ENCODE assay signal across 28 mouse cellular contexts in genomic region chr17:70513736-70514135, GRCm38 (mm10).
"Had no signal": no experiment of that assay in that cellular context is flagged by ENCODE, and none has a peak within 500 bp of the region (broad histone marks: within the 10 kb centered on the region; RNA-seq: fewer than 3 reads in every experiment).

No protein-coding gene starts in this region.

- DNase-seq: cerebellum, adult 2 months; cerebellum, adult 8-10 months; cerebellum, adult 9-10 months; cerebellum, adult 9-11 months; cerebellum, postnatal 10 days; cerebellum, postnatal 14 days; cerebellum, postnatal 25 days; cerebellum, postnatal 36 days; embryo, embryonic 11 days; forebrain, postnatal 0 days; gastrocnemius, adult 2 months; gastrocnemius, postnatal 10 days; gastrocnemius, postnatal 14 days; gastrocnemius, postnatal 25 days; gastrocnemius, postnatal 36 days; heart, adult 18-20 months; heart, adult 2 months had no signal

- H3K4me1 ChIP-seq: embryonic facial prominence, embryonic 10.5 days; embryonic facial prominence, embryonic 12.5 days; embryonic facial prominence, embryonic 13.5 days; embryonic facial prominence, embryonic 15.5 days; forebrain, embryonic 10.5 days; forebrain, embryonic 12.5 days; forebrain, embryonic 13.5 days; forebrain, embryonic 15.5 days had no signal

- H3K4me2 ChIP-seq: embryonic facial prominence, embryonic 12.5 days; embryonic facial prominence, embryonic 13.5 days; embryonic facial prominence, embryonic 15.5 days; forebrain, embryonic 12.5 days; forebrain, embryonic 13.5 days; forebrain, embryonic 15.5 days had no signal

- H3K27me3 ChIP-seq: embryonic facial prominence, embryonic 12.5 days; embryonic facial prominence, embryonic 13.5 days; embryonic facial prominence, embryonic 15.5 days; forebrain, embryonic 12.5 days; forebrain, embryonic 13.5 days; forebrain, embryonic 15.5 days had no signal

- H3K9me3 ChIP-seq: embryonic facial prominence, embryonic 10.5 days; embryonic facial prominence, embryonic 12.5 days; embryonic facial prominence, embryonic 13.5 days; embryonic facial prominence, embryonic 15.5 days; forebrain, embryonic 13.5 days; forebrain, embryonic 15.5 days had no signal

- H3K4me3 ChIP-seq: embryonic facial prominence, embryonic 10.5 days; embryonic facial prominence, embryonic 12.5 days; embryonic facial prominence, embryonic 13.5 days; embryonic facial prominence, embryonic 15.5 days; erythroblast, embryonic 14.5 days; forebrain, embryonic 10.5 days; forebrain, embryonic 12.5 days; forebrain, embryonic 13.5 days; forebrain, embryonic 15.5 days; gastrocnemius, adult 2 months; heart, adult 2 months had no signal

- H3K27ac ChIP-seq: embryonic facial prominence, embryonic 10.5 days; embryonic facial prominence, embryonic 12.5 days; embryonic facial prominence, embryonic 13.5 days; embryonic facial prominence, embryonic 15.5 days; forebrain, embryonic 10.5 days; forebrain, embryonic 12.5 days; forebrain, embryonic 13.5 days; forebrain, embryonic 15.5 days; gastrocnemius, adult 2 months; heart, adult 2 months had no signal

- H3K36me3 ChIP-seq: embryonic facial prominence, embryonic 10.5 days; embryonic facial prominence, embryonic 12.5 days; embryonic facial prominence, embryonic 13.5 days; embryonic facial prominence, embryonic 15.5 days; forebrain, embryonic 10.5 days; forebrain, embryonic 12.5 days; forebrain, embryonic 15.5 days had no signal

- ATAC-seq: forebrain, embryonic 13.5 days; forebrain, embryonic 14.5 days; forebrain, embryonic 15.5 days; forebrain, embryonic 16.5 days; forebrain, postnatal 0 days had no signal

- H3K9ac ChIP-seq: embryonic facial prominence, embryonic 12.5 days; embryonic facial prominence, embryonic 13.5 days; embryonic facial prominence, embryonic 15.5 days; forebrain, embryonic 12.5 days; forebrain, embryonic 13.5 days; forebrain, embryonic 15.5 days; forebrain, postnatal 0 days had no signal
